Mouse (Mus musculus) v-Abl transformed pro-B cells (cell line): ENCODE results near the gene Plch2.

Experiments
- in situ Hi-C, 2 experiments: fragments of 400-800 bp; cut with MboI; formaldehyde crosslinking; loops; one replicate each; pipeline ENCODE4 v1.15.1; 2025; ENCODE audit not compliant: unreplicated experiment in 2 of 2

The Plch2 gene

DNA sequence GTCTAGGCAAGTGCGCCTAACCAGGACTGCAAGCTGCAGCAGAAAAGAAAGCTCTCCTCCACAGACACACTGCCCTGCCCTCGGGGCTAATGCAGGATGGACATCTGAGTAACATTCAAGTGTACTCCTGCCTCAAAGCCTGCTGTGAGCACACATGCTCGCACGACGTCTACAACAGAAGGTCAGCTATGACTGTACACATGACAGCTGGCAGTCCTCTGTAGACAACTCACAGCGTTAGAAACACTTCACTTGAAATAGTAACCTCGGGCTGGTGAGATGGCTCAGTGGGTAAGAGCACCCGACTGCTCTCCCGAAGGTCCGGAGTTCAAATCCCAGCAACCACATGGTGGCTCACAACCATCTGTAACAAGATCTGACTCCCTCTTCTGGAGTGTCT lies 22.2 kb upstream of the Plch2 start:
- in situ Hi-C loops = loop anchor here (25.0 kb wide), 4 partner anchors 408 to 733 kb away; partner anchors contain the start of genes Gnb1 (in 2 of the 2), Ccnl2 (in 1 of the 2), Fndc10 (in 1 of the 2) and Mrpl20 (in 1 of the 2)

DNA sequence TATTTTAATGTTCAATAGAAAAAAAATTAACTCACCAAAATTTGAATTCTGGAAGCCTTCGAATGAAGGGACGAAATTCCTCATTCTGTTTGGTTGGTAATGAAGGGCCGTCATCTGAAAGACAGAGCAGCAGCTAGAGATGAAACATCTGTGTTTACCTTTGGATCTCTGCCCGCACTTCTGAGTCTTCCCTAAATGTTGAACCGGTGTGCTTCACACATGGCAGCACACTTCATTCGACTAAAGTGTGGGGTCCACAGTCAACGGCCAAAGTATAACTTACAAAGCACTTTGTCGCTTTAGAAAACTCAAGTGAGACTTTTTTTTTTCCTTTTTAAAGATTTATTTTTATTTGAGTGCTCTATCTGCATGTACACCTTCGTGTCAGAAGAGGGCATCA lies 20.1 kb upstream of the Plch2 start:
- in situ Hi-C loops = loop anchor here (25.0 kb wide), 4 partner anchors 411 to 736 kb away; partner anchors contain the start of genes Gnb1 (in 2 of the 2), Ccnl2 (in 1 of the 2), Fndc10 (in 1 of the 2) and Mrpl20 (in 1 of the 2)

DNA sequence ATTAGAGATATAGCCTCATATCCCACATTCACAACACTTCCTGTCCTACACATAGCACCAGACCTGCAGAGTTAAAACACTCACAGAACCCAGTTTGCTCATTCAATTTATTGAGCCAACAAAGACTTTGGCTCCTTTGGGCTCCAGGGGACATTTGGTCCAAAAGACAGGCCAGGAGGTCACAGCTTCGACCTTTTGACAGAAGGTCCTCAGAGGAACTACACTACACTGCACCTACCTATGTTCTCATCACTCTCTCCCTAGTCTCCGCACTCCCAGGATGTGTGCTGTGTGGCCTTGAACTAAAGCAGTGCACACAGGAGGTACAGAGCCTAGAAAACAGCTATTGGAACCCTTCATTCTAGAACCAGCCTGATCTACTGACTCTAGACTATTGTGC lies 19.2 kb upstream of the Plch2 start:
- in situ Hi-C loops = loop anchor here (25.0 kb wide), 4 partner anchors 411 to 736 kb away; partner anchors contain the start of genes Gnb1 (in 2 of the 2), Ccnl2 (in 1 of the 2), Fndc10 (in 1 of the 2) and Mrpl20 (in 1 of the 2)

DNA sequence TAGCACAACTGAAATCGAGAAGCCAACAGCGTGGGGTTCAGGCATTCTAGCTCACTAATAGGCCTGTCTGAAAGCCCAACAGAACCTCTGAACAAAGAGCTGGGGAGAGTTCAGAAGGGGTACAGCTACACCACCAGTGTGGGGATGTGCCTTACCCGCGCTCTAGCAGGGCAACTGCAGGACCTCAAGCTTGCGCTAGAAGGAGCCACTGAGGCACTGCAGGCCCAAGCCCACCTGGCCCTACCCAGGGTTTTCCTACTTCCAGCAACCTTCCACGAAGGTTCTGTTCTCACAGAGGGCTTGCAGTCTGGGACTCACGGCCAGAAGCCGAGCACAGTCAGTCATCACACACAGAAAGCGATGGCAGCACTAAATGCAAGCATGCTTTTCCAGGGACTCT lies 18.6 kb upstream of the Plch2 start:
- in situ Hi-C loops = loop anchor here (25.0 kb wide), 4 partner anchors 412 to 737 kb away; partner anchors contain the start of genes Gnb1 (in 2 of the 2), Ccnl2 (in 1 of the 2), Fndc10 (in 1 of the 2) and Mrpl20 (in 1 of the 2)

DNA sequence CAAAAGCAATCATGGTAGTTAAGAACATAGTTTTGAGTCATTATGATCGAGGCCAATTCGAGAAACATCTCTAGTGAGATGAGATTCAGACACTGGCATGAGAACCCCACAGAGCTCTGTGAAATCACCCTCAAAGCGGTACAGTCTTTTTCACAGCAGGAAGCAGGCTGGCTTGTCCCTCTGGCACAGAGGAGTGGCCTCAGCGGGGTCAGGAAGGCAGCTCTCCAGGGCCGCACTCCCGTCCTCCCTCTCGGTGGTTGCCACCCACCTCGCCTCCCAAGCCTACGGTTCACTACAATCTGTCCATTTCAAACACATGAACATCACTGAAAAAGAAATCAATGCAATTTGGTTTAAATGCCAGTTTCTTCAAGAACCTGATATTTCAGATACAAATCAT lies 17.8 kb upstream of the Plch2 start:
- in situ Hi-C loops = no loop called here

DNA sequence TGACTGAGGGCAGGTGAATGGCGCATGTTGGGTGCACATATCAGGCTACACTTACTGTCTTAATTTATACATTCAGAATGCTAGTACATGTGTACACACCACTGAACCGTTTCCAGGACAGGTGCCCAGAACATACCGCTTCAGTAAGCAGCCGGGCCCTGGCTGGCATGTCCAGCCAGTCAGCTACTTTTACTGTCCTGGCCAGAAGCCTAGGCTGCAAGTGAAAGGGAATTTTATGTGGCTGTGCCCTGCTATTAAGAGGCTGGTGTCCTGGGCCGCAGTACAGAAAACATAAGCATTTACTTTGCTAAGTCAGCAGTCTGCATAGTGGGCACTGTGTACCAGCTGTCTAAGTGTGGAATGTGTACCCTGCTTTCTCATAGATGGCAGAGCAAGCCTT lies 14.3 kb upstream of the Plch2 start:
- in situ Hi-C loops = no loop called here

DNA sequence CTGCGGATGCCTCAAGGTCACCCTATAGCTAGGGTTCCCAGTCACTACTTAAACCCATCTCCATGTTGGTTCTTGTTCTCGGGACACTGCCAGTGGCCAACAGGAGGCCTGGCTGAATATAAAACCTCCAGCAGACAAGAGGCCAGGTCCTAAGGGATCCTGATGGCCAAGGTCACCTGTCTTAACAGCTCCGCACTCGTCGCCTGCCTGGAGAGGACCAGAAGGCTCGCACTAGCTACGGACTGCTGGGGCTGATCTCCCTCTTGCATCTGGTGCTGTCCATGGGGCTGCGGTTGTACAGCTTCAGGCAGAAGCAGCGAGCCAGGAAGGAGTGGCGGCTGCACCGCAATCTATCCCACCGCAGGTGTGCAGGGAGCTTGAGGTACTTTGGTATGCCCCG lies 13.6 kb upstream of the Plch2 start:
- in situ Hi-C loops = no loop called here

DNA sequence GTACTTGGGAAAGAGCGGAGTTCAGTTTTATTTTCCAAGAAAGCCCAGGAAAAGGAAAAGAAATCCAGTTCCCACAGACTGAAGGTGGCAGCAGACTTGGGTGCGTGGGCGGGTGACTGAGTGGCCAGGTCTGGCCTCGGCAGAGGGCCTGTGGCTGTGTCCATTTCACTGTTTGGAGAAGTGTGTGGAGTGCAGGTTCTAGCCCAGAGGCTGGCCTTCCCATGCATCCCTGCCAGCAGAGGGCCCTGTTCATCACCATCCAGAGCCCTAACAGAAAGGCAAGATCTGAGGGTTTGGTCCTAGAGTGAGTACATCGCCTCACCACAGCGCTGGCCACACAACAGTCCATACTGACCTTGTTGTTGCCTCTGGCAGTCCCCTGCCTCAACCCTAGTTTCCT lies 12.6 kb upstream of the Plch2 start:
- in situ Hi-C loops = loop anchor here (5.0 kb wide), 5 partner anchors 102 to 917 kb away; partner anchors contain the start of gene Tprgl (in 1 of the 2)

DNA sequence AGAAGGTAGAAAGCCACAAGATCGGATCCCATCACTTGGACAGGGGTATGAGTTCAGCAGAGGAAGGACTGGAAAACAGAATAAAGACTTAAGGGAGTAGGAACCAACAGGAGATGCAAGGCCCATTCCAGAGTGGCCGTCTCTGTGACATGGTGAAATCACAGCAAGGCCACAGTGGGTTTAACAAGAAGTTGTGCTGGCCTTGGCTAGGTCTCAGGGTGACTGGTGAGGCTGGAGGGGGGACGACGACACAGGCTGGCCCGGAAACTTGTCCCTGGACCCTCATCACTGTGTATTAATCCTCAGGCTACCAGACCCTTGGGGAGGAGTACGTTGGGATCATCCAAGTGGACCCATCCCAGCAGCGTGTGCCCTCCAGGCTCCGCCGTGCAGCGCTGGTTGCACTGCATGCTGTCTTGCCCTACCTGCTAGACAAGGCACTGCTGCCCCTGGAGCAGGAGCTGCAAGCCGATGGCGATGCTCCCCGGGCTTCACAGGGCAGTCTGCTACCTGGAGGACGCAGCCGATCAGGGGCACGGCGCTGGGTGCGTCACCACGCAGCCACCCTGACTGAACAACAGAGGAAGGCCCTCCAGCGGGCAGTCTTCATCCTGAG lies 11.9 kb upstream of the Plch2 start:
- in situ Hi-C loops = loop anchor here (5.0 kb wide), 5 partner anchors 101 to 916 kb away; partner anchors contain the start of gene Tprgl (in 1 of the 2)

DNA sequence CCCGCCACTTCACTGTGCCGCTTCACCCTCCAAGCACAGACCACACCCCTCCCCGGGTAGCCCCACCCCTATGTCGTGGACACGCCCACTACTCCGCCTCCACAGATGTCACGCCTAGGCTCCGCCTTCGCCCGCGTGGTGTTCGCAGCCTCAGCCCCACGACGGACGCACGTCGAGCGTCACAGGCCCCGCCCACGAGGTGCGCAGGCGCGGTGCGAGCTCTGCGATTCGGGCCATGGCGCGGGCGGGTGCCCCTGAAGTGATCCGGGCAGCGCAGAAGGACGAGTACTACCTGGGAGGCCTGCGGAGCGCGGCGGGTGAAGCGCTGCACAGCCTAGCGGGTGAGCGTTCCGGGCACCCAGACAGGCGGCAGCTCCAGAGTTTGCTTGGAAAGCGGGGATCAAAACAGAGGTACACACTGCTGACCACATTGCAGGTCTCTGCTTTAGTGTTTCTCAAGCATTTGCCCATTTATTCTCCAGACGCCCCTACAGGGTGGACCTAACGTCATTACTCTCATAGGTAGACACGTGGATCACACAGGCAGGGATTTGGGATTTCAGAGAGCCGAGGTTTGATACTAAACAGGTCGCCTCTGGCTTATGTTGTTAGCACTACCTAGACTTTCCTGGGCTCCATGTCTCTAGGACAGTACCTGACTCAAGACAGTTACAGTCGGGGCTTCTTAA lies 10.4 kb upstream of the Plch2 start, which contains the start of gene Pex10:
Pex10 (plus strand) TSS at position 183 of the 689 bp plus-strand sequence.
- in situ Hi-C loops = loop anchor here (5.0 kb wide), 5 partner anchors 100 to 915 kb away; partner anchors contain the start of gene Tprgl (in 1 of the 2)

DNA sequence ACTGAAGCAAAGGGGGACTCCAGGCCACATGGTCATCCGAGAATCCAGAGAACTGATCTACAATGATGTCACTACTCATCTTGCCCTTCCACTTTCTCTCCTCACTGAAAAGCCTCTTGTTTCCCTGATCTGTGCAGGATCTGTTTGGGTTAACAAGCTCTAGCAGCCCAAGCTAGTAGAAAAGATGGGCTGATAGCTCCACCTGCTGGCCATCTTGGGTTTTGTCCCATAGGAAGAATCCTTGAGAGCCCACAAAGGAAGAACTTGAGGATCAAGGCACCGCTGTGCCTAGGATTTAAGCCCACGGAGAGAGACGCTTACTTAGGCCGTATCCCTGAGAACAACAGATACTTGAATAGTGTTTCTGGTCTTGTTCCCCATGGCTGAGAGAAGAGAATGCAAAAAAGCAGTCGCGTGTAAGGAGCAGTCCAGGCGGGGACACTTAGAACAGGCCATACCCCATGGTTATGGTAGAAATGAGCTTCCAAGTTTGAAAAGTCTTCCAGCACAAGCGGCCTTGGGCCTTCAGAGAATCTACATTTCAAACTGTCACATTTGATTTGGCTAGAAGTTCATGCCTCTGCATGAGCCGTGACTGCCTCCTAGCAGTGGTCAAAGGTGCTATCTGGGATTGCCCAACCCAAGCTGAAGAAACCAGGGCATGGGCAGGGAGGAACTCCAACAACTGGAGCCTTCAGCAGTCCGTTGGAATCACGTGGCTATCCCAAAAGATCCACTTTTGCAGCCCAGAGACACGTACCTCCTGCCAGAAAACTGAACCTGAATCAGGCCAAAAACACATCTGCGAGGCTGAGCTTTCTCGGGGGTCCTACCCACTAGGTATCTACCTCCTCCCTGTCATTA lies 9.6 kb upstream of the Plch2 start:
- in situ Hi-C loops = loop anchor here (5.0 kb wide), 5 partner anchors 99 to 914 kb away; partner anchors contain the start of gene Tprgl (in 1 of the 2)

DNA sequence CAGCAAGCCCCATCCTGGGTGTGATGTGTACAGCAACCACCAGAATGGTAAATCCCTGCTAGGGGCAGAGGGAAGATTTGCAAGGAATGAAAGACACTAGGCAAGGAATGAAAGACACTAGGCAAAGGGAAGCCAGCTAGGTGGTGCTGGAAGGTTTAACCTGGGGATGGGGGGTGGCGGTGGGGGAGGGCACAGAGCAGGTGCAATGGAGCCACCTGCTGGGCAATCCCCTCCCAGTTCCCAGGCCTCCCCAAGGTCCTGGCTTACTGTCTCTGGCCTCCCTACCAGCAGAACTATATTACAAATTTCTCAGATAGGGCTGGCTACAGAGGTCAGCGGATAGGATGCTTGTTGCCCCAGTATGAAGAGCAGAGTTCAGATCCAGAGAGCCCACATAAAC lies 7.9 kb upstream of the Plch2 start:
- in situ Hi-C loops = loop anchor here in 1 of 2 experiments (5.0 kb wide), 2 partner anchors 117 to 187 kb away; no protein-coding TSS in a partner anchor

DNA sequence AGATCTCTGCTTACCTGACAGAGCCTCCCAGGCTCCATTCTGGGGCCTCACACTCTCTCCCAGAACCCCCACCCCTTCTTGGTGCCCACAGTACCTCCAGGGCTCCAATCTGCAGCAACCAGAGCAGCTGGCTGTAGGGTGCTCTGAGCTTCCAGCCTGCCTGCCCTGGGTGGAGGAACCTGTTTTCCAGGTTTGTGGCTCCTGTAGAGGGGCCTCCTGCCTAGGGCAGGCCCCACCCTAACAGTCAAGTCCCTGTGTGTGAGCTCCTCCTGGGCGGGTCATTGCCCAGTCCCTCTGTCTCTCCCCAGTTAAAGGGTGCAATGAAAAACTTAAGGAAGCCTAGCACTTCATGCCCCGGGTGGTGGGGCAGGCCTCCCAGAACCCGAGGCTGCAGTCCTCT lies 7.3 kb upstream of the Plch2 start:
- in situ Hi-C loops = loop anchor here in 1 of 2 experiments (5.0 kb wide), 2 partner anchors 117 to 187 kb away; no protein-coding TSS in a partner anchor

DNA sequence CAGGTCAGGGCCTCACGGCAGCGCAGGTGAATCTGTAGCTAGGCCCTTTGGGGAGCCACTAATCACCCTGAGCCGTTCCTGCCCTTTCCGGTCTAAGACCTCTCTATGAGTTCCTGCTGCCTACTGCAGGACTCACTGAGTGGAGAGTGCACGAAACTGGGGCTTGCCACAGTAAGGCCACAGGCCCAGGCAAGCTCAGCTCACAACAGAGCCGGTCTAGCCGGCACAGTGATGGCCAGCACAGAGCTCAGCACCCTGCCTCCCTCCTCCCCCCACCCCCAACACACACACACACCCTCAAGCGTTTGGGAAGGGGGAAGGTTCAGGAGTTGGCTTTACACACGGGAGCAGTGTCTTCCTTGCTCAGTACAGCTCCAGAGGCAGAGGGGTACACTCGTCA lies 1.7 kb upstream of the Plch2 start:
- in situ Hi-C loops = no loop called here

DNA sequence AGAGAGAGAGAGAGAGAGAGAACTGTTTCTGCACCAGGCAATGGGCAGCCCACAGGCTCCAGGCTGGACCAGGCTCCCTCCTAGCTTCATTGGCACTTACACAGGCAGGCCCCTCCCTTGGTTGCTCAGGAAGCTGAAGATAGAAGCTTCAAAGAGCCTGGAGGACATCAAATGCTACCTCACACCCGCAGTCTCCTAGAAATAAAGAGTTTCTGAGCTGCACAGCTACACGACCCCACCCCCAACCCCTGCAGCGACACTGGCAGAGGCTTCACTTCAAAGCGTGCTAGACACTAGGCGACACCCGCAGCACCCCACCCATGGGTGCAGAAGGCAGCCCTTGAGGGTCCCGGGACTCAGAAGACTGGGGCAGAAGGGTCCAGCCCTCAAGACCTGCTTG lies 6.5 kb downstream of the Plch2 start:
- in situ Hi-C loops = no loop called here

DNA sequence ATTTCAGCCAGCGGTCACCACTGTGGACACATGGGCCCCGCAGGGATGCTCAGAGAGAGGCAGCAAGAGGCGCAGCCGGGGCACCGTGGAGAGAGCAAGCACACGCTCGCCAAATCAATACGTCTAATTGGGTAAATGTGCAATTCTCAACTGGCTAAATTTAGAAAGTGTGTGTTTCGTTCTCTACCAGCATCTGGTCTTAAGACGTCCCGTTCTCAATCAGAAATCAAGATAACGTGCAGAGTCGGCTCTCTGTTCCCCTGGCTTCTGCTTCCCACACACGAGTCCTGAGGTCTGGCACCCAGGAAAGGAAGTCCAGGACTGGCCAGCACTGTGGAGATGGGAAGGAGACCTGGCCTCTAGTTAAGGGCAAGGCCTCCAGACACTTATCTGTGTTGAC lies 9.9 kb downstream of the Plch2 start:
- in situ Hi-C loops = no loop called here

DNA sequence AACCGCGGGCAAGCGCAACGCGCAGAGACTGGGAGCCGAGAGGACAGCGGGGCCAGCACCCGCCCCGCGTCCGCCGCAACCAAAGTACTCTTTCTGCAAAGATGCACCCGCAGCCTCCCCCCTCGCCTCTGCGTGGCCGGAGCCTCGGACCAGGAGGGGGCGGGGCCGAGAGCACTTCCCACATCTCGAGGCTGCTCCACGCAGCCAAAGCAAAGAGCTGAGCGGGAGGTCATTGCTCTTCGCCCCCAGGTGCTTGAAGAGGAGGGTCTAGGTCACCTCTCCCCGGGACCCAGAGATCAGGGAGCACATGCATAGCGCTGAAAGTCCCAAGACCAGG lies 13.3 kb downstream of the Plch2 start:
- in situ Hi-C loops = no loop called here

DNA sequence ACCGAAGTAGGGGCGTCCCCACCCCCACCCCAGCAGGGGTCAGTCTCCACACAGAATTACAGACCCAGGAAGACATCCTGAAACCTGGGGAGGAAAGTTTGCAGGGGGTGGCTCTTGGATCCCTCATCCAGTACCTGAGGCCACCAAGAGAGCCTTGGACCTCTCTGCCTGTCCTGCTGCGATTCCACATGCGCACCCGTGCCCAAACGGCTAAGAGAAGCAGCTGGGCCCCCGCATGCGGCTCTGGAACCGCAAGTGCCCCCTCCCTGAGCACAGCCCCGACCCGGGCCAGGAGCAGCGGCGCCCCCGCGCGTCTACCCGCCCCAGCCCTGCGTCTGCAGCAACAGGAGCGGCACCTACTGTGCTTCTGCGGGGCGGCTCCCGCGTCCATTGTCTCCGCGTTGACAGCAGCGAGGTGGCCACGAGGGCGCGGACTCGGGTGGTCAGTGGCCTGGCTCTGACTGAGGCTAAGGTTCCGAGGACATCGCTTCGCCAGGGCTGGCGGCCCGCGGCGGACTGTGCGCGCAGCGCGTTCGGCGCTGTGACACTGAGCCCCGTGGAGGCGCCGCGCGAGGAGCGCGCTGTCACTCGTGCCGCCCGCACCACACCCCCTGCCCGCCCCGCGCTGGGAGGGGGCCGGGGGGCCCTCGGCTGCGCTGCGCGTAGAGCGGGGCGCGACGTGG lies 13.8 kb downstream of the Plch2 start:
- in situ Hi-C loops = no loop called here

DNA sequence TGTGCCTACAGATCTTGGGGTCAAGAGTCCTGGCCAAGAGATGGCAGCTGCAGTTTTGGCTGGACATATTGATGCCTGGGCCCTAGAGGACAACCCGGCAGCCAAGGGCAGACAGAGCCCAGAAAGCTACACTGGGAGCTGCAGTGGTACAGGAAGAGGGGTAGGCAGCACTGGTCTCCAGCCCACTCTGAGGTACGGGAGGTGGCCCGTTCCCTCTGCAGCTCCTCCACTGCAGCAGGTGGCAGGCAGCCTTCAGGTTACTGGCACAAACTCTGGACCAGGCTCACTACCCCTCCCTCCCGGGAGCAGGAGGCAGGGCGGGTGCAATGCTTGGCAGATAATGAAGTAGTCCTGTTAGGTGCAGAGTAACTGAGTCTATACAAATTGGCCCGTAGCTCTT lies 15.9 kb downstream of the Plch2 start:
- in situ Hi-C loops = no loop called here

DNA sequence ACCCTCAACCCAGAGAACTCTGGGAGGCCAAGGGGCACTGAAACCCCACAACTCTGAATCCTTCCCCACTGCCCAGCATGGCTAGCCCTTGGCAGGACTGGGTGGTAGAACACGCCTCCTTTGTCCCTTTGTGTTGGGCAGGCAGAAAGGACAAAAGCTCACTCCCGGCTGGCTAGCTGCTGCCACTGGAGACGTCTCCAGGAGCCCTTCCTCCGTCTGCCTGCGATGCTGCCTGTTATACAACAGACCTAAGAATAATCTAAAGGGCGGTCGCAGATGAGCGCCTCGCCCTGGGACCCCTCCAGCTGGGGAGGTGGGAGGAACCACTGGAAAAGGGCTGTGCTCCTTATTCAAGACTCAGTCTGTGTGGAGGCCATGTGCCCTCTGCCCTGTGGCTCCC lies 16.4 kb downstream of the Plch2 start:
- in situ Hi-C loops = no loop called here
